ENCODE assay signal across 11 mouse cellular contexts in the genomic region with DNA sequence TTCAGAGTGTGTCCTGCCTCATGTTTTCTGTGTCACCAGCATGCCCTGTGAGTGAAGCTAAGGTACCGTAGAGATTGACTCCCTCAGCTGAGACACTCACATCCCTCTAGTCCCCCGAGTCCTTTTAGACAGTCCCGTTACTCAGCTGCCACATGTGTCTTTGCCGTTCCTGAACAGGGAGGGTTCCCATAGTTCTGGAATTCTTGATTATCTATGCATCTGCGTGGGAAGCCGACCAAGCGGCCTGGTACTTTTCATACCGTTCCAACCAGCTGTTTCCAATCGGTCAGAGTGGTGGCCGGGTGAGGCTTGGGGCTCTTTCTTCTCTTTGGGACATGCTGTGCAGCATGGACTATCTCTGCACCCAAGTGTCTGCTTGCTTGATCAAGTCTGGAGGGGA.
DNase-seq lines count a peak whose midpoint lies in the region; ATAC-seq lines count a peak whose summit lies in the region.
"Had no signal": no experiment of that assay in that cellular context is flagged by ENCODE, and none has a peak within 500 bp of the region (broad histone marks: within the 10 kb centered on the region; RNA-seq: fewer than 3 reads in every experiment).

No protein-coding gene starts in this region.

- H3K27ac ChIP-seq in heart, embryonic 15.5 days = peak overlapping the region; percentile 55; the same call in 1 of the 2 replicates
- H3K27ac ChIP-seq in neural tube, embryonic 15.5 days (replicated peaks) = no peak overlapping the region
- no peak overlapping the region for H3K27ac ChIP-seq in hindbrain, embryonic 16.5 days (ENCODE audit: low read depth, low read length)
- H3K27ac ChIP-seq in liver, embryonic 12.5 days = no peak overlapping the region

- H3K9ac ChIP-seq in heart, embryonic 15.5 days = no peak overlapping the region
- no peak overlapping the region for H3K9ac ChIP-seq in neural tube, embryonic 15.5 days (replicated peaks)
- H3K9ac ChIP-seq in hindbrain, embryonic 16.5 days (ENCODE audit: low read depth, low read length) = no peak overlapping the region
- no peak overlapping the region for H3K9ac ChIP-seq in liver, embryonic 12.5 days

- intact Hi-C loops in heart, postnatal 36 days (cut with DNase I) = loop anchor here (2.0 kb wide), 1 partner anchor 152 kb away; a partner anchor contains a TSS

- H3K4me1 ChIP-seq in heart, embryonic 15.5 days (replicated peaks) = peaks cover 24% of the 10 kb centered on the region
- H3K4me1 ChIP-seq in neural tube, embryonic 15.5 days = peaks cover 10% of the 10 kb centered on the region; the same call in 1 of the 2 replicates
- H3K4me1 ChIP-seq in hindbrain, embryonic 16.5 days (ENCODE audit: control insufficient read depth, insufficient read depth, low read depth, low read length) = no peaks in the 10 kb centered on the region
- H3K4me1 ChIP-seq in liver, embryonic 12.5 days = no peaks in the 10 kb centered on the region

- no peaks in the 10 kb centered on the region for H3K9me3 ChIP-seq in heart, embryonic 15.5 days (replicated peaks)
- no peaks in the 10 kb centered on the region for H3K9me3 ChIP-seq in neural tube, embryonic 15.5 days (replicated peaks)
- H3K9me3 ChIP-seq in hindbrain, embryonic 16.5 days (ENCODE audit: control insufficient read depth, low read length) = no peaks in the 10 kb centered on the region
- no peaks in the 10 kb centered on the region for H3K9me3 ChIP-seq in liver, embryonic 12.5 days (replicated peaks)

- H3K4me3 ChIP-seq in heart, embryonic 15.5 days = no peak overlapping the region
- no peak overlapping the region for H3K4me3 ChIP-seq in neural tube, embryonic 15.5 days (replicated peaks)
- no peak overlapping the region for H3K4me3 ChIP-seq in hindbrain, embryonic 16.5 days (ENCODE audit: low read length)
- no peak overlapping the region for H3K4me3 ChIP-seq in liver, embryonic 12.5 days

- ATAC-seq in heart, embryonic 15.5 days (replicated peaks; ENCODE audit: insufficient number of reproducible peaks, insufficient read depth, low FRiP score, low read depth) = no peak
- no peak for ATAC-seq in neural tube, embryonic 15.5 days (ENCODE audit: low FRiP score)
- 0 out of 2 replicates have a peak, but pooled peaks have one; percentile 4 for ATAC-seq in hindbrain, embryonic 16.5 days
- no peak for ATAC-seq in activated CD4-positive, CD25-positive, alpha-beta regulatory T cell, adult 4 months
- ATAC-seq in liver, embryonic 12.5 days = no peak
- ATAC-seq: forebrain, embryonic 14.5 days had no signal

- no peak for DNase-seq in heart, postnatal 36 days
- DNase-seq in neural tube, embryonic 10.5 days (ENCODE audit: extremely low spot score, low spot score) = peak; percentile 54
- DNase-seq: cerebellum, postnatal 25 days; left cerebral cortex, postnatal 4 days; lung, postnatal 14 days had no signal

- H3K36me3 ChIP-seq in heart, embryonic 15.5 days = no peaks in the 10 kb centered on the region
- H3K36me3 ChIP-seq in neural tube, embryonic 15.5 days = no peaks in the 10 kb centered on the region
- H3K36me3 ChIP-seq in hindbrain, embryonic 16.5 days (ENCODE audit: control insufficient read depth, insufficient read depth, low read length) = no peaks in the 10 kb centered on the region
- no peaks in the 10 kb centered on the region for H3K36me3 ChIP-seq in liver, embryonic 12.5 days

- no peaks in the 10 kb centered on the region for H3K27me3 ChIP-seq in heart, embryonic 15.5 days
- H3K27me3 ChIP-seq in neural tube, embryonic 15.5 days (replicated peaks) = no peaks in the 10 kb centered on the region
- H3K27me3 ChIP-seq in hindbrain, embryonic 16.5 days (replicated peaks; ENCODE audit: control insufficient read depth, insufficient read depth, low read length) = no peaks in the 10 kb centered on the region
- no peaks in the 10 kb centered on the region for H3K27me3 ChIP-seq in liver, embryonic 12.5 days (replicated peaks)

- WGBS in heart, embryonic 15.5 days = 52% methylated on average over 10 of the region's 10 CpGs
- WGBS in neural tube, embryonic 15.5 days = 55% methylated on average over 10 of the region's 10 CpGs
- WGBS in hindbrain, embryonic 16.5 days = 55% methylated on average over 10 of the region's 10 CpGs
- WGBS in liver, embryonic 12.5 days (ENCODE audit: insufficient replicate concordance) = 71% methylated on average over 10 of the region's 10 CpGs

- H3K4me2 ChIP-seq in heart, embryonic 15.5 days = no peak overlapping the region
- no peak overlapping the region for H3K4me2 ChIP-seq in neural tube, embryonic 15.5 days
- no peak overlapping the region for H3K4me2 ChIP-seq in hindbrain, embryonic 16.5 days (ENCODE audit: low read length)
- no peak overlapping the region for H3K4me2 ChIP-seq in liver, embryonic 12.5 days
